Mouse (Mus musculus) kidney, adult 9 months (tissue): ENCODE measurements around the gene Chtop.

ENCODE experiments used
- DNase-seq: peaks from one replicate; pipeline ENCODE4 v3.0.0; 2022

Gene Chtop

GRCm38 (mm10) chr3:90462579-90462978 lies 46.7 kb downstream of the Chtop start:
- DNase-seq = no peak

GRCm38 (mm10) chr3:90461935-90462334 lies 47.4 kb downstream of the Chtop start:
- no peak for DNase-seq

DNA sequence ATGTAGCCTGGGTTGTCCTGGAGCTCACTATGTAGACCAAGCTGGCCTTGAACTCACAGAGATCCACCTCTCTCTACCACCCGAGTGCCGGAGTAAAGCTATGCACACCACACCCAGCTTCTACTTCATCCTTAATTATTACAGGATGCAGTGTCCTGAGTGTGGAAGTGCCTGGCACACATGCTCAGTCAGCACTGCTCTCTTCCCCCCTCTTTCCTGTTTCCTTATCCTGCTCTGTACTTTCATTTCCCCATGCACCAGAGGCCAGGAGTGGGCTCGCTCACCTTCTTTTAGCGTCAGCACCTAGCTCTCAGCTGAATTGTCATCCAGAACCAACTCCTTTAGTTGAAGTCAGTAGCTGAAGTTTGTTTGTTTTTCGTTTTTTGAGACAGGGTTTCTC lies 49.0 kb downstream of the Chtop start:
- no peak for DNase-seq

- DNase-seq = no peak
Observed at GRCm38 (mm10) chr3:90459727-90460126, 49.6 kb downstream of the Chtop start.

- no peak for DNase-seq
Observed at GRCm38 (mm10) chr3:90454931-90455330, 54.4 kb downstream of the Chtop start.

DNA sequence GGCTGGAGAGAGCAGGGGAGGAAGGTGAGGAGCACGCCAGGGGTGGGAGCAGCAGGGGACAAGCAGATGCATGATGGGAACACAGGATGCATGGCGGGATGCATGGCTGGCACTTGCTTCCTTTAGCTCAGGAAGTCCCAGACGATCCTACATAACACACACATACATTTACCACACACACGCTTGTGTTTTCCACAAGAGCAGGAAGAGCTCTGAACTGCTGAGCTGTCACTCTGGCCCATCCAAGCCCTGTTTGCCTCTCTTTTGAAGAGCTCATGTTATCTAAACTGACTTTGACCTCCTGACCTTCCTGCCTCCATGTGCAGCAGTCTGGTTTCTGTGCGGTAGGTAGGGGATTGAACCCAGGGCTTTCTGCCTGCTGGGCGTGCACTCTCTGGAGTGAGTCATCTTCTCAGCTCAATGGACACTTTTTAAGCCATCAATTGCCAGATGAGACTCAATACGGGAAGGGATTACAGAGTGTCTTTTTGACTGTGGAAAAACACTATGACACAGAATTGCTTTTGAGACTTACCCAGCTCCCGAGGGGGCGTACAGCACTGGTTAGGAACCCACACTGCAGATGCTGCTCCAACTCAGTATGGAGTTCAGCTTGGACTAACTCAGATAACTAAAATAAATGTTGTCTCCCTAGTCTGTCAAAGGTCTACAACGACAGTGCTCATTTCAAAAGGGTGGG lies 57.8 kb downstream of the Chtop start:
- DNase-seq = no peak

DNA sequence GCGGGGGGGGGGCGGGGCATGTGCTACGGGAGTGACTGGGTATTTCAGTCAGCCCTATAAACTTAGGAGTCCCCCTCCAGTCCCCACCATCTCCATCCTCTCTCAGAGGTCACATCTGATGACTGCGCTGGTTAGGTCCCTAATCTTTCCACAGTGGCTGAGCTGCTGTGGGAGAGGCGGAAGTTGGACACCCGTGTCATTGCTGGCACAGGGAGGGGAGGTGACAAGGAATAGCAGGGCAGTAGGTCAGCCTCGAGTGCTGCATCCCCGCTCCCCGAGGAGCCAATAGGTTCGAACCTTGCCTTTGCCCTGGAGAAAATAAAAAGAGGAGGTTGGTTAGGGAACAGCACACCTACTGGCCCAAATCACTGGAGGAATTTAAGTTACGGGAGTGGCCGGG lies 58.4 kb downstream of the Chtop start:
- DNase-seq = no peak
